Mouse (Mus musculus) stomach, embryonic 16.5 days (tissue): ENCODE measurements around the gene Nipsnap2. TPM values are rescaled to one million over a fixed set of nuclear protein-coding genes. Genes with fewer than 3 reads are reported as not detected.
"Not testable (repeated sequence)": the region's sequence is repeated elsewhere in the genome, so short reads cannot be mapped to it uniquely, and the experiment has no call there.

Source experiments
- ATAC-seq: fragments of 200-750 bp; cut with Nextera tagmentation; 2 replicates; pipeline ENCODE4 v1.8.0; 2017; ENCODE audit warnings: moderate number of reproducible peaks, moderate TSS enrichment; ENCODE audit not compliant: insufficient read depth, low FRiP score
- H3K27ac ChIP-seq: fragments of 300-500 bp; sonication (generic); 2 replicates; pipeline ENCODE4 v1.5.1; 2014; ENCODE audit warnings: low read length
- H3K27me3 ChIP-seq: fragments of 300-500 bp; sonication (generic); 2 replicates; pipeline ENCODE4 v1.6.1; 2014; ENCODE audit warnings: low read length, control low read depth, mixed read lengths; ENCODE audit not compliant: control insufficient read depth, insufficient read depth
- H3K36me3 ChIP-seq: fragments of 300-500 bp; sonication (generic); 2 replicates; pipeline ENCODE4 v1.6.1; 2014; ENCODE audit warnings: low read length; ENCODE audit not compliant: control insufficient read depth, insufficient read depth
- H3K4me1 ChIP-seq: fragments of 300-500 bp; sonication (generic); 2 replicates; pipeline ENCODE4 v1.6.1; 2014; ENCODE audit warnings: low read length, control low read depth, mixed read lengths; ENCODE audit not compliant: control insufficient read depth, insufficient read depth
- H3K4me2 ChIP-seq: fragments of 300-500 bp; sonication (generic); 2 replicates; pipeline ENCODE4 v1.6.1; 2014; ENCODE audit warnings: low read depth, low read length, mixed read lengths
- H3K4me3 ChIP-seq: fragments of 300-500 bp; sonication (generic); replicated peaks from 2 replicates; pipeline ENCODE4 v1.5.1; 2014; ENCODE audit warnings: mild to moderate bottlenecking, low read length
- H3K9ac ChIP-seq: fragments of 300-500 bp; sonication (generic); 2 replicates; pipeline ENCODE4 v1.6.1; 2014; ENCODE audit warnings: low read length
- H3K9me3 ChIP-seq: fragments of 300-500 bp; sonication (generic); replicated peaks from 2 replicates; pipeline ENCODE4 v1.6.1; 2016; ENCODE audit warnings: low read length, control low read depth; ENCODE audit not compliant: control insufficient read depth
- WGBS: fragments of 180-500 bp; shearing (Covaris S2); extraction: QIAGEN DNeasy Blood & Tissue Kit; methylation state at CpG from one replicate; pipeline ENCODE4 v1.1.7; 2014; 5-methylcytosine and 5-hydroxymethylcytosine counted together
- polyA plus RNA-seq: library from polyadenylated mRNA; unstranded; fragments of >200 nt; fragmentation: Nextera tagmentation; extraction: Ambion mirVana; gene quantifications from 2 replicates; pipeline ENCODE4 v1.2.1, GENCODE M21; 2015

The Nipsnap2 gene
- polyA plus RNA-seq, 1 experiment from 2014 or later, result 103 TPM

DNA sequence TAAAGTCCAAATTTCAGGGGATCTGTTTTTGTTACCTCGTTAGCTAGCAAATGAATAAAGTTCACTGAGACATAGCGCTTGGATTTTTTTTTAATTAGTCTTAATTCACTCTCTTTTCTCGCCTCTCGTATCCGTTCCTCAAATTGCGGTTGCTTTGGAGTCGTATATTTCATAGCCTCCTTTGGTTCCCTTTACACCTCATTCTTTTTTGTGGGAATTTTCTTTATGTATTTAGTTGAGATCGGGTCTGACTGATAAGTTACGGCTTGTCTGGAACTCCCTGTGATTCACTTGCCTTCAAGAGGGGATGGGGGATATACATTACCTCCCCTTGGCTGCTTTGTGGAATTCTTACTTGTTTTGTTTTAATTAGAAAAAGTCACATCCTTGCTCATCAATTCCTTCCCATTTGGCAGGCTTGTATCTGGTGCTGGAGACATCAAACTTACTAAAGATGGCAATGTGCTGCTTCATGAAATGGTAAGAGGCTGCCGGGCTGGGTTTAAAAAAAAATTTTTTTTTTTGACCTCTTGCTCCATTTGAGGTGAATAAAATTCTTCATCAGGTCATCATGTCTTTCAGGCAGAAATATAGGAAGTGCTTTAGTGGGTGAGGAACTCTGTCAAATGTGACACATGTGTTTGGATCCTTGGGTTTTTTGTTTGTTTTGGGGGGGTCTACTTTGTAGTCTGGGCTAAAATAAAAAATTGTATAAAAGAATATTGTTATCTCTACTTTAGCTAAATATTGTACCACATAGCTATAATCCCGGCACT, 63.1 kb downstream of the Nipsnap2 start:
- WGBS, result 10% methylated on average over 11 of the region's 11 CpGs
- H3K36me3 ChIP-seq, result peaks cover 21% of the 10 kb centered on the region
- peak overlapping the region; percentile 90 for H3K9ac ChIP-seq
- H3K4me3 ChIP-seq, result peak overlapping the region; percentile 84
- peak overlapping the region; percentile 84 for H3K27ac ChIP-seq
- H3K4me1 ChIP-seq, result peaks cover 14% of the 10 kb centered on the region
- no peaks in the 10 kb centered on the region for H3K9me3 ChIP-seq
- peak overlapping the region; percentile 91 for H3K4me2 ChIP-seq
- H3K27me3 ChIP-seq, result no peaks in the 10 kb centered on the region
- ATAC-seq, result no peak

DNA sequence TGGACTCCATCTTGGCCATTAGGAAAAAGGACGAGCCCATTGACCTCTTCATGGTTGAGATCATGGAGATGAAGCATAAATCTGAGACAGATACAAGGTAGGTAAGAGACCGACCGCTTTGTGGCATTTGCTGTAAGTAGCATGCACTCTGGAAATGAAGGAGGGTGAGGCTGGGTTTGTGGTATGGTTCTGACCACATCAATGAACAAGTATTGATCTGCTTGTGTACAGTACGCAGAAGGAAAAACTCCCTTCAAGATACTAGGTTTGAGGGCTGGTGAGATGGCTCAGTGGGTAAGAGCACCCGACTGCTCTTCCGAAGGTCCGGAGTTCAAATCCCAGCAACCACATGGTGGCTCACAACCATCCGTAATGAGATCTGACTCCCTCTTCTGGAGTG, 65.7 kb downstream of the Nipsnap2 start:
- H3K4me3 ChIP-seq, H3K9me3 ChIP-seq, H3K9ac ChIP-seq, H3K4me2 ChIP-seq, H3K27me3 ChIP-seq, H3K27ac ChIP-seq, ATAC-seq: not testable (repeated sequence)
- H3K4me1 ChIP-seq, result peaks cover 14% of the 10 kb centered on the region
- 92% methylated on average over 7 of the region's 8 CpGs for WGBS
- H3K36me3 ChIP-seq, result peaks cover 34% of the 10 kb centered on the region

Other genes with a start within 250 kb of the Nipsnap2 start
- 32.9 and 35.5 TPM in 2 replicates for gene Sfswap, start 223.8 kb upstream of the Nipsnap2 start, polyA plus RNA-seq
- 2.5 and 3.3 TPM in 2 replicates for gene Mmp17, start 140.9 kb upstream of the Nipsnap2 start, polyA plus RNA-seq
- 4.1 and 4.3 TPM in 2 replicates for gene Zfp11, start 55.0 kb upstream of the Nipsnap2 start, polyA plus RNA-seq
- gene Sept14, start 16.6 kb upstream of the Nipsnap2 start, polyA plus RNA-seq, result not detected in 2 replicates
- 160 and 174 TPM in 2 replicates for gene Mrps17, start 9.6 kb upstream of the Nipsnap2 start, polyA plus RNA-seq
- gene Psph, start 62.4 kb downstream of the Nipsnap2 start, polyA plus RNA-seq, result 43.4 and 46.6 TPM in 2 replicates
- 43.4 and 47.0 TPM in 2 replicates for gene Sumf2, start 121.9 kb downstream of the Nipsnap2 start, polyA plus RNA-seq
- gene Chchd2, start 162.4 kb downstream of the Nipsnap2 start, polyA plus RNA-seq, result 800 and 813 TPM in 2 replicates
- 2.4 and 3.7 TPM in 2 replicates for gene Zbed5, start 170.7 kb downstream of the Nipsnap2 start, polyA plus RNA-seq
- gene Phkg1, start 173.5 kb downstream of the Nipsnap2 start, polyA plus RNA-seq, result 0.11 and 0.41 TPM in 2 replicates
- 2.7 and 2.9 TPM in 2 replicates for gene Nupr1l, start 183.5 kb downstream of the Nipsnap2 start, polyA plus RNA-seq
- 19.2 TPM in 2 replicates for gene Vkorc1l1, start 216.9 kb downstream of the Nipsnap2 start, polyA plus RNA-seq